Mouse (Mus musculus) forebrain, embryonic 10.5 days (tissue): ENCODE data around the gene Gpr26. TPM values are rescaled to one million over a fixed set of nuclear protein-coding genes. Genes with fewer than 3 reads are reported as not detected.

Source experiments
- DNase-seq: peaks from one replicate; pipeline ENCODE4 v3.0.0-alpha.2; 2017; ENCODE audit warnings: low spot score; ENCODE audit errors: extremely low spot score
- H3K27ac ChIP-seq: fragments of 300-500 bp; sonication (generic); 2 replicates; pipeline ENCODE4 v1.5.1; 2016; ENCODE audit warnings: mild to moderate bottlenecking
- H3K27me3 ChIP-seq: fragments of 300-500 bp; sonication (generic); 2 replicates; pipeline ENCODE4 v1.6.1; 2016; ENCODE audit warnings: mild to moderate bottlenecking; ENCODE audit not compliant: poor library complexity, severe bottlenecking
- H3K36me3 ChIP-seq: fragments of 300-500 bp; sonication (generic); replicated peaks from 2 replicates; pipeline ENCODE4 v1.6.1; 2016; ENCODE audit warnings: mild to moderate bottlenecking, moderate library complexity
- H3K4me1 ChIP-seq: fragments of 300-500 bp; sonication (generic); 2 replicates; pipeline ENCODE4 v1.6.1; 2016
- H3K4me3 ChIP-seq: fragments of 300-500 bp; sonication (generic); 2 replicates; pipeline ENCODE4 v1.5.1; 2016; ENCODE audit warnings: mild to moderate bottlenecking, moderate library complexity
- H3K9me3 ChIP-seq: fragments of 300-500 bp; sonication (generic); 2 replicates; pipeline ENCODE4 v1.6.1; 2016; ENCODE audit warnings: mild to moderate bottlenecking, moderate library complexity
- WGBS: fragments of 180-500 bp; shearing (Covaris S2); methylation state at CpG from one replicate; pipeline ENCODE4 v1.1.7; 2016; 5-methylcytosine and 5-hydroxymethylcytosine counted together
- polyA plus RNA-seq: library from polyadenylated mRNA; unstranded; fragments of >200 nt; fragmentation: Nextera tagmentation; extraction: Ambion mirVana; gene quantifications from 2 replicates; pipeline ENCODE4 v1.2.1, GENCODE M21; 2016

Gene Gpr26
- polyA plus RNA-seq, 1 experiment from 2014 or later: 0.02 TPM

- DNase-seq: no peak
- Histone ChIP-seq H3K9me3 (no peaks in the 10 kb centered on the region), H3K4me3 (no peak overlapping the region), H3K36me3 (no peaks in the 10 kb centered on the region), H3K4me1 (peaks cover 5% of the 10 kb centered on the region), H3K27ac (no peak overlapping the region), H3K27me3 (no peaks in the 10 kb centered on the region)
- WGBS: 33% methylated on average over 6 of the region's 6 CpGs
Observed at GRCm38 (mm10) chr7:131989056-131989455, 22.8 kb downstream of the Gpr26 start.

- Histone ChIP-seq H3K9me3 (peaks cover 6% of the 10 kb centered on the region; the same call in 1 of the 2 replicates), H3K36me3 (no peaks in the 10 kb centered on the region), H3K4me3 (no peak overlapping the region), H3K27ac (no peak overlapping the region), H3K27me3 (no peaks in the 10 kb centered on the region), H3K4me1 (peaks cover 5% of the 10 kb centered on the region)
- no peak for DNase-seq
- WGBS: 67% methylated on average over 1 of the region's 1 CpGs
Observed at GRCm38 (mm10) chr7:131992226-131992625, 26.0 kb downstream of the Gpr26 start.

- Histone ChIP-seq H3K27ac (no peak overlapping the region), H3K36me3 (no peaks in the 10 kb centered on the region), H3K9me3 (peaks cover 6% of the 10 kb centered on the region; the same call in 1 of the 2 replicates), H3K4me3 (no peak overlapping the region), H3K27me3 (no peaks in the 10 kb centered on the region), H3K4me1 (peaks cover 5% of the 10 kb centered on the region)
- WGBS: 72% methylated on average over 3 of the region's 3 CpGs
- no peak for DNase-seq
Observed at GRCm38 (mm10) chr7:131992873-131993272, 26.6 kb downstream of the Gpr26 start.

- DNase-seq: no peak
- Histone ChIP-seq H3K9me3 (no peaks in the 10 kb centered on the region), H3K36me3 (no peaks in the 10 kb centered on the region), H3K4me3 (no peak overlapping the region), H3K27ac (peak overlapping the region; percentile 16; the same call in 1 of the 2 replicates), H3K4me1 (peaks cover 8% of the 10 kb centered on the region; the same call in 1 of the 2 replicates), H3K27me3 (no peaks in the 10 kb centered on the region)
- 78% methylated on average over 14 of the region's 14 CpGs for WGBS
Observed at GRCm38 (mm10) chr7:132005996-132006696, 39.9 kb downstream of the Gpr26 start.

- 90% methylated on average over 7 of the region's 7 CpGs for WGBS
- Histone ChIP-seq H3K27me3 (no peaks in the 10 kb centered on the region), H3K9me3 (no peaks in the 10 kb centered on the region), H3K4me1 (peaks cover 25% of the 10 kb centered on the region), H3K27ac (no peak overlapping the region), H3K4me3 (no peak overlapping the region), H3K36me3 (no peaks in the 10 kb centered on the region)
- no peak for DNase-seq
Observed at GRCm38 (mm10) chr7:132009002-132009401, 42.7 kb downstream of the Gpr26 start.

GRCm38 (mm10) chr7:132012969-132013679 lies 46.9 kb downstream of the Gpr26 start:
- DNase-seq: no peak
- Histone ChIP-seq H3K9me3 (no peaks in the 10 kb centered on the region), H3K27me3 (no peaks in the 10 kb centered on the region), H3K4me3 (no peak overlapping the region), H3K27ac (peak overlapping the region; percentile 48; the same call in 1 of the 2 replicates), H3K36me3 (no peaks in the 10 kb centered on the region), H3K4me1 (peaks cover 40% of the 10 kb centered on the region)
- 34% methylated on average over 1 of the region's 1 CpGs for WGBS

GRCm38 (mm10) chr7:132013970-132014369 lies 47.7 kb downstream of the Gpr26 start:
- no peak for DNase-seq
- Histone ChIP-seq H3K27me3 (no peaks in the 10 kb centered on the region), H3K36me3 (no peaks in the 10 kb centered on the region), H3K27ac (peak overlapping the region; percentile 46; the same call in 1 of the 2 replicates), H3K4me3 (no peak overlapping the region), H3K9me3 (no peaks in the 10 kb centered on the region), H3K4me1 (peaks cover 40% of the 10 kb centered on the region)
- WGBS: 88% methylated on average over 5 of the region's 5 CpGs

- Histone ChIP-seq H3K9me3 (no peaks in the 10 kb centered on the region), H3K36me3 (no peaks in the 10 kb centered on the region), H3K4me1 (peaks cover 40% of the 10 kb centered on the region), H3K27me3 (no peaks in the 10 kb centered on the region), H3K4me3 (no peak overlapping the region), H3K27ac (no peak overlapping the region)
- 2% methylated on average over 3 of the region's 3 CpGs for WGBS
- no peak for DNase-seq
Observed at GRCm38 (mm10) chr7:132015193-132015592, 48.9 kb downstream of the Gpr26 start.

GRCm38 (mm10) chr7:132015933-132016332 lies 49.7 kb downstream of the Gpr26 start:
- Histone ChIP-seq H3K27me3 (no peaks in the 10 kb centered on the region), H3K4me1 (peaks cover 40% of the 10 kb centered on the region), H3K4me3 (no peak overlapping the region), H3K27ac (no peak overlapping the region), H3K9me3 (no peaks in the 10 kb centered on the region), H3K36me3 (no peaks in the 10 kb centered on the region)
- no peak for DNase-seq
- whole genome bisulfite sequencing: 72% methylated on average over 3 of the region's 3 CpGs

GRCm38 (mm10) chr7:132025591-132025990 lies 59.3 kb downstream of the Gpr26 start:
- H3K4me1 ChIP-seq: peaks cover 11% of the 10 kb centered on the region
- H3K27me3 ChIP-seq: no peaks in the 10 kb centered on the region
- H3K4me3 ChIP-seq: no peak overlapping the region
- H3K36me3 ChIP-seq: no peaks in the 10 kb centered on the region
- H3K27ac ChIP-seq: no peak overlapping the region
- H3K9me3 ChIP-seq: no peaks in the 10 kb centered on the region
- WGBS: 67% methylated on average over 6 of the region's 6 CpGs
- DNase-seq: no peak

- no peaks in the 10 kb centered on the region for H3K9me3 ChIP-seq
- DNase-seq: no peak
- H3K27me3 ChIP-seq: no peaks in the 10 kb centered on the region
- H3K36me3 ChIP-seq: no peaks in the 10 kb centered on the region
- no peak overlapping the region for H3K4me3 ChIP-seq
- H3K27ac ChIP-seq: no peak overlapping the region
- 74% methylated on average over 6 of the region's 6 CpGs for WGBS
- H3K4me1 ChIP-seq: peaks cover 16% of the 10 kb centered on the region
Observed at GRCm38 (mm10) chr7:132026671-132027070, 60.4 kb downstream of the Gpr26 start.

- peaks cover 25% of the 10 kb centered on the region for H3K4me1 ChIP-seq
- no peaks in the 10 kb centered on the region for H3K9me3 ChIP-seq
- no peaks in the 10 kb centered on the region for H3K36me3 ChIP-seq
- no peaks in the 10 kb centered on the region for H3K27me3 ChIP-seq
- DNase-seq: no peak
- no peak overlapping the region for H3K27ac ChIP-seq
- 72% methylated on average over 6 of the region's 6 CpGs for WGBS
- no peak overlapping the region for H3K4me3 ChIP-seq
Observed at GRCm38 (mm10) chr7:132031940-132032531, 65.8 kb downstream of the Gpr26 start.
